In genomic region chr17:29136236-29136635, GRCm38 (mm10) we compare ENCODE assay signal across 8 mouse cellular contexts. TPM values are rescaled to one million over a fixed set of nuclear protein-coding genes. Genes with fewer than 3 reads are reported as not detected.
A peak's percentile ranks its signal among the peaks of the same experiment; 100 is the strongest.
DNase-seq lines count a peak whose midpoint lies in the region; ATAC-seq and TF ChIP-seq lines count a peak whose summit lies in the region.

No protein-coding gene starts in this region.

- ATAC-seq in liver, postnatal 0 days: peak; percentile 47; the same call in 1 of the 2 replicates
- no peak for ATAC-seq in liver, embryonic 12.5 days
- ATAC-seq in forebrain, postnatal 0 days: no peak
- no peak for ATAC-seq in forebrain, embryonic 15.5 days (replicated peaks)

- intact Hi-C loops in heart, postnatal 10 days (cut with DNase I): no loop called here

- 60% methylated on average over 6 of the region's 6 CpGs for WGBS in liver, postnatal 0 days (ENCODE audit: insufficient replicate concordance)
- 73% methylated on average over 6 of the region's 6 CpGs for WGBS in liver, embryonic 12.5 days (ENCODE audit: insufficient replicate concordance)
- 66% methylated on average over 6 of the region's 6 CpGs for WGBS in forebrain, postnatal 0 days
- WGBS in forebrain, embryonic 15.5 days: 75% methylated on average over 6 of the region's 6 CpGs

- no peak overlapping the region for H3K4me2 ChIP-seq in liver, postnatal 0 days (ENCODE audit: low read depth, low read length)
- H3K4me2 ChIP-seq in liver, embryonic 12.5 days: no peak overlapping the region
- no peak overlapping the region for H3K4me2 ChIP-seq in forebrain, postnatal 0 days (ENCODE audit: low read depth)
- H3K4me2 ChIP-seq in forebrain, embryonic 15.5 days (replicated peaks): no peak overlapping the region

- no peaks in the 10 kb centered on the region for H3K9me3 ChIP-seq in liver, postnatal 0 days (ENCODE audit: low read length)
- no peaks in the 10 kb centered on the region for H3K9me3 ChIP-seq in liver, embryonic 12.5 days (replicated peaks)
- no peaks in the 10 kb centered on the region for H3K9me3 ChIP-seq in forebrain, postnatal 0 days (ENCODE audit: low read length)
- no peaks in the 10 kb centered on the region for H3K9me3 ChIP-seq in forebrain, embryonic 15.5 days

- TF ChIP-seq CTCF in liver, postnatal 0 days (IDR thresholded peaks at IDR 0.05; ENCODE audit: low read depth): no peak
- TF ChIP-seq CTCF in forebrain, postnatal 0 days (IDR thresholded peaks at IDR 0.05; ENCODE audit: low read depth): no peak

- DNase-seq in liver, postnatal 0 days: no peak
- DNase-seq in cerebellum, adult 8-10 months: peak; percentile 33
- peak; percentile 92 to 93 for DNase-seq in heart, postnatal 10 days
- peak; percentile 73 for DNase-seq in lung, postnatal 36 days
- DNase-seq in forebrain, postnatal 0 days: no peak
- DNase-seq in thymus, postnatal 25 days: no peak

- no peak overlapping the region for H3K27ac ChIP-seq in liver, postnatal 0 days (ENCODE audit: low read depth)
- H3K27ac ChIP-seq in liver, embryonic 12.5 days: no peak overlapping the region
- H3K27ac ChIP-seq in forebrain, postnatal 0 days (ENCODE audit: low read depth, low read length): no peak overlapping the region
- H3K27ac ChIP-seq in forebrain, embryonic 15.5 days (replicated peaks): no peak overlapping the region

- 0 out of 2 replicates have a peak, but pooled peaks cover 2% of the 10 kb centered on the region for H3K36me3 ChIP-seq in liver, postnatal 0 days (replicated peaks; ENCODE audit: insufficient read depth, low read length)
- no peaks in the 10 kb centered on the region for H3K36me3 ChIP-seq in liver, embryonic 12.5 days
- no peaks in the 10 kb centered on the region for H3K36me3 ChIP-seq in forebrain, postnatal 0 days (ENCODE audit: insufficient read depth)
- H3K36me3 ChIP-seq in forebrain, embryonic 15.5 days: no peaks in the 10 kb centered on the region

- H3K9ac ChIP-seq in liver, postnatal 0 days (replicated peaks): no peak overlapping the region
- no peak overlapping the region for H3K9ac ChIP-seq in liver, embryonic 12.5 days
- no peak overlapping the region for H3K9ac ChIP-seq in forebrain, postnatal 0 days
- H3K9ac ChIP-seq in forebrain, embryonic 15.5 days (replicated peaks): no peak overlapping the region

- H3K4me1 ChIP-seq in liver, postnatal 0 days (ENCODE audit: insufficient read depth): peaks cover 7% of the 10 kb centered on the region
- H3K4me1 ChIP-seq in liver, embryonic 12.5 days: no peaks in the 10 kb centered on the region; the same call in 1 of the 2 replicates
- H3K4me1 ChIP-seq in forebrain, postnatal 0 days (ENCODE audit: insufficient read depth): no peaks in the 10 kb centered on the region
- H3K4me1 ChIP-seq in forebrain, embryonic 15.5 days: peaks cover 12% of the 10 kb centered on the region; the same call in 1 of the 2 replicates

- no peaks in the 10 kb centered on the region for H3K27me3 ChIP-seq in liver, postnatal 0 days (ENCODE audit: insufficient read depth, low read length)
- H3K27me3 ChIP-seq in liver, embryonic 12.5 days (replicated peaks): 0 out of 2 replicates have a peak, but pooled peaks cover 4% of the 10 kb centered on the region
- no peaks in the 10 kb centered on the region for H3K27me3 ChIP-seq in forebrain, postnatal 0 days (ENCODE audit: insufficient read depth, low read length)
- no peaks in the 10 kb centered on the region for H3K27me3 ChIP-seq in forebrain, embryonic 15.5 days

- no peak for TF ChIP-seq EP300 in liver, postnatal 0 days (IDR thresholded peaks at IDR 0.05; ENCODE audit: low read depth)

- H3K4me3 ChIP-seq in liver, postnatal 0 days (ENCODE audit: low read depth, low read length): no peak overlapping the region
- no peak overlapping the region for H3K4me3 ChIP-seq in liver, embryonic 12.5 days
- H3K4me3 ChIP-seq in forebrain, postnatal 0 days (ENCODE audit: low read depth, low read length): no peak overlapping the region
- H3K4me3 ChIP-seq in forebrain, embryonic 15.5 days: no peak overlapping the region

RNA-seq across cellular contexts. Expression of gene Rab44, which starts 22.3 kb away (rescaled TPM):
- 5.4 and 6.3 TPM in 2 replicates for polyA plus RNA-seq in liver, postnatal 0 days (2015; fragmentation: Nextera tagmentation; extraction: Ambion mirVana)
- polyA plus RNA-seq in liver, embryonic 12.5 days (2016; fragmentation: Nextera tagmentation; extraction: Ambion mirVana): 5.0 and 5.4 TPM in 2 replicates
- under 1 TPM; 0.34 to 0.87 TPM for total RNA-seq in heart, postnatal 10 days (2021)
- total RNA-seq in forebrain, postnatal 0 days (2014; rRNA removed): not detected in 2 replicates
- 0.13 TPM in 1 of 2 replicates, not detected in the other for polyA plus RNA-seq in forebrain, postnatal 0 days (2015; fragmentation: Nextera tagmentation; extraction: Ambion mirVana)
- 0.05 TPM in 1 of 2 replicates, not detected in the other for polyA plus RNA-seq in forebrain, embryonic 15.5 days (2015; fragmentation: Nextera tagmentation; extraction: Ambion mirVana)

RNA-seq across cellular contexts. Expression of gene Cdkn1a, which starts 45.5 kb away (rescaled TPM):
- polyA plus RNA-seq in liver, postnatal 0 days (2015; fragmentation: Nextera tagmentation; extraction: Ambion mirVana): 42.4 and 58.1 TPM in 2 replicates
- polyA plus RNA-seq in liver, embryonic 12.5 days (2016; fragmentation: Nextera tagmentation; extraction: Ambion mirVana): 8.3 and 9.6 TPM in 2 replicates
- total RNA-seq in heart, postnatal 10 days (2021): 100 to 1,000 TPM in 1 of 2 experiments, 10 to 100 TPM in 1; 46.2 to 180 TPM
- total RNA-seq in forebrain, postnatal 0 days (2014; rRNA removed): 15.3 and 20.0 TPM in 2 replicates
- 94.3 and 121 TPM in 2 replicates for polyA plus RNA-seq in forebrain, postnatal 0 days (2015; fragmentation: Nextera tagmentation; extraction: Ambion mirVana)
- polyA plus RNA-seq in forebrain, embryonic 15.5 days (2015; fragmentation: Nextera tagmentation; extraction: Ambion mirVana): 39.2 and 39.4 TPM in 2 replicates

Comparison
In these comparisons a context has a peak if more than half of its experiments do, and no peak if none do; other contexts are left out.
1. DNase-seq: peak in cerebellum, adult 8-10 months (single experiment), heart, postnatal 10 days (2 of 2) and lung, postnatal 36 days (single experiment); none in liver, postnatal 0 days (single experiment), forebrain, postnatal 0 days (single experiment) and thymus, postnatal 25 days (single experiment).